Mouse (Mus musculus): Measurements from ENCODE around the gene Pde10a. TPM values are rescaled to one million over a fixed set of nuclear protein-coding genes. Genes with fewer than 3 reads are reported as not detected.

The Pde10a gene
- total RNA-seq, 2 experiments from 2014 or later = 3.5 to 7.9 TPM

DNA sequence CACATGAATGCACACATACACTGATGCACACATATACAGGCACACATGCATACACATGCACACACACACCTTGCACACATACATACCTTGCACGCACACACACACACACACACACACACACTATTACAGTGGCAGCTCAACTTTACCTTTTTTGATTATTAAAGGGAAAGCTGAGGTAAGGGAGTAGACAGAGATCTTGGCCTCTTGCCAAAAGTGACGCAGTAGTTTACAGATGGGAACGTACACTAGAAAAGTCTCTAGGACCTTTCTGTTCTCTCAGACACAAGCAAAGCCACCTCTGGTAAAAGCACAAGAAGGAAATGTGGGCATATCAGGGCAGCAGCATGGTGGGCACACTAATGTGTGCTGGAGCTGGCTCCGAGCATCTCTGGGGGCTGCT lies 317.5 kb downstream of the Pde10a start:
- no peak for DNase-seq

DNA sequence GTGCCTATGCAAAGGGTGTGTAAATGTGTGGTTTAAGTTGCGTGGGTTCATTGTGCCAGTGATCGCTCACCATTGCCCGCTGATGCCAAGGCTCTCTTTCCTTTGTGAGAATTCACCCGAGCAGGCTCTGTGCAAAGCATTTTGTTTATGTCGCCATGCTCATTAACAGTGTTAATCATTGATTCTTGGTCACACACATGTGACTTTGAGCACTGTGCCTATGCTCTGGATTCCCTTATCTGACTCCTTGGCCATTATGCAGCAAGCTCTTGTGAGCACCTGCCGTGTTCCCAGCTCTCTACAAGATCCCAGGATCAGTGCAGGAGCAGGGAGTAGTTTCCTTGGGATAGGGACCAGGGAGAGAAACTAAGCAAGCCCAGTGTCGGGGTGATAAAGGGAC lies 318.8 kb downstream of the Pde10a start:
- DNase-seq = no peak

DNA sequence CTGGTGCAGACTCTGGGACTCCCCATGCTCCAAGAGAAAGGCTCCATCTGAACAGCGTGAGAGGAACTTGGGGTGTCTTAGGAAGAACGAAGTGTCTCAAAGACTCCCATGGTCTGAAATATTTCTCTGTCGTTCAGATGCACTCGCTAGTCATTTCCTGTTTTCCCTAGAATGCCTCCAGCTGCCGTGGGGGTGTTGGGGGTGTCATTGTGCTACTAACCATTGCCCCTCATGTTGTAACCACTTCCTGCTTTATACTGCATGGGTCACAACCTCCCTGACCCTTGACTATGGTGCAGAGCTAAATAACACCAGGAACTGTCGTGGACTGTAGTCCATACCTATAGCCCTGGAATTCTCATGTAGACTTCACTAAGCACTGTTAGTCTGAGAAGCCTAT lies 321.3 kb downstream of the Pde10a start:
- no peak for DNase-seq

- DNase-seq = no peak
Observed at GRCm38 (mm10) chr17:8847558-8847957, 322.4 kb downstream of the Pde10a start.

DNA sequence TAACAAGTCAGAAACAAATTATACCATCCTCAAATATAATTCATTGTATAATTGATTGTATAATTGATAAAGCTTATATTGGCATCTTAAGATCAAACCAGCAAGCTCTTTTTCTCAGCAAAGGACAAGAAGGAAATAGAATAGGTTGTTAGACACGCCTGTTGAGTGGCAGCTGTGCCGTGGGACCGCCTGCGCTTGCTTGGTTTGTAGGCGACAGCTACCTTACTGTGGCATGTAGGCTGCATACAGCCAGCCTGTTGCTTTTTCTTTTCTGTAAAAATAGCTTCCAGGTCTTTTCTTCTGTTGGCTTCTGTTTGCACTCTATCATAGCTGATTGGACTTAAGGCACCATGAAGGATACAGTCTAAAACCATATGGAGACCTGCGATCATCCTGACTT lies 326.7 kb downstream of the Pde10a start:
- no peak for DNase-seq

GRCm38 (mm10) chr17:8856430-8857371 lies 331.5 kb downstream of the Pde10a start:
- peak; percentile 86 for DNase-seq

GRCm38 (mm10) chr17:8858636-8859421 lies 333.7 kb downstream of the Pde10a start:
- peak; percentile 37 for DNase-seq

- DNase-seq = no peak
Observed at GRCm38 (mm10) chr17:8859489-8859888, 334.3 kb downstream of the Pde10a start.

DNA sequence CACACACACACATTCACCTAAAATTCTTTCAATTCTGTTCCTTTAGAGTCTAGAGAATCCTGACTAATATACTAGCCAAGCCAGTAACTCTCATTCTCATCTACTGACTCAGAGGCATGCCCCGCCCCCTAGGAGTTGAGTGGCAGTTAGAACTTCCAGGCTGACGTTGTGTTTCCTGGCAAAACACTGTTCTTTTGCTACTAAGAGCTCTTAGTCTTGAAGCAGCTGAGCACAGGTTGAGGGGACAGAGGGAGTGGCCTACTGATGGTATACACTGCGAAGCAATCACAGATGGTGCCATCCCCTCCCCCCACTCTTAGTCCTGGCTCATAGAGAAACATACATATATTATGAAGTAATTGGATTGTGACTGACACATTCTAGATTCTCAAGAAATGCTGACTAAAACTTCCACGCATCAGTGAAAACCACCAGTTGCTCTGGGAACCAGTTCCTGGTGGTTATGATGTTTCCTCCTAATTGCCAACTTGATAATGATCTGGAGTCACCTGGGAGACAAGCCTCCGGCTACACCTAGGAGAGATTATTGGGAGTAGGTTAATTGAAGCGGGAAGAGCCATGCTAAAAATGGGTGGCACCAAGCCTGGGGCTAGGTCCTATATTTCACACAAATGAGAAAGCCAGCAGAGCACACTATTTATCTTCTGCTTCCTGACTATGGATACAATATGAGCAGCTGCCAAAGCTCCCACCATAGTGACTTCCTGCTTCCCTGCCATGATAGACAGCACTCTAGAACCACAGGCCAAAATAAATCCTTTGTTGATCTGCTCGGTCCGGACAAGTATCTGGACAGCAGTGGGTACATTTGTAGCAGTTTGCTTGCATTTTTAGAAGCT lies 339.7 kb downstream of the Pde10a start:
- no peak for DNase-seq

DNA sequence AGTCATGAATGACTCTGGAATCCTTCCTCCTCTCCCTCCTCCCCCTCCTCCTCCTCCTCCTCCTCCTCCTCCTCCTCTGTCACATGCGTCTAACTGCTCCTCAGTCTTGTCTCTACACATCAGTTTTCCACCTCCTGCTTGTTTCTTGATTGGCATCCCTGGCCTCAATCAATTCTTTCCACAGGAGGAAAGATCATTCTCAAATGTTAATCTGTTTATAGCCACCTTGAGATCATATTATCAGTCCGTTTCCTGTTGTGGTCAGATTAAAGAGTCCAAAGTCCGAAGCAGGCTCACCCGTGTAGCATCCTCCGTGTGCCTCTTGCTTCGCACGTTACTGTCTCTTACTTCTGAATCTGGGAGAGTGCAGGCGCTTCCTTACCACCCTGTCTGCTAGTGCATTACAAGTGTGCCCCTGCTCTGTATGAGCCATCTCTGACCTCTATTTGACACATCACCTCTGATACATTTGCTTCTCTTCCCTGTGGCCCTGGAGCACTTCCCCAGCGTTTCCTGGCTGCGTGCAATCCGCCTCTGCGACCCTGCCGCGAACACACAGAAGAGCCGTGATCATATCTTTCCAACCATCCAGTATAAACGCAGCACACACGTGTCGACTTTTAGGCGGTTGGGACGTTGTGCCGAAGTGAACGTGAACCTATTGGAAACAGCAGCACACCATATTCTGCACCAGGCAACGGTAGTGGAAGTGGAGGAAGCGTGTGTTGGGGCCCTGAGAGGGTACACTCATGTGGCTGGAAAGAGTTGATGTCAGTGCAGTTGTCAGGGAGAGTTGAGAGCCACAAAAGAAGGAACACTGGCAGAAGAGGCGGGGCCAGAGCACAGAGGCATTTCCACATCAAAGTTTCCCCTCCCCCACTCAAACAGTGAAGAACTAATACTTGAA lies 342.4 kb downstream of the Pde10a start:
- no peak for DNase-seq

GRCm38 (mm10) chr17:8869287-8869686 lies 344.1 kb downstream of the Pde10a start:
- no peak for DNase-seq

DNA sequence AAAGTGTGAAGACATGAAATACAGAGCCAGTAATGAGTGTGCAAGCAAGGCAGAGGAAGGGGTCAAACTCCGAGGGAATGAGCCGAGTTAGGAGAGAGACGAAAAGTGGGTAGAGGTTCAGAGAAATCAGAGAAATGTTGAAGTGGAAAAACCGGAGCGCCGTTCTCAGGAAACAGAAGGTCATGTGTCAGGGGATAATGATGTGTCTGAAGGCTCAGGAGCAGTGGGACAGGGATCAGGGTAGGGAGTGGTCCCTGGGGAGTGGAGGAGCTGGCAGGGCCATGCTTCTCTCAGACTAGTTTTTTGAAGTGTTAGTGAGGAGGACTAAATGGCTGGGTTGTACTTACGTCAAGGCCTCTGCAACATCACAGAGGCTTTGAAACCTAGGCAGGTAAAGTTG lies 345.7 kb downstream of the Pde10a start:
- DNase-seq = no peak

- no peak for DNase-seq
Observed at GRCm38 (mm10) chr17:8871396-8871795, 346.2 kb downstream of the Pde10a start.

- peak; percentile 25 for DNase-seq
Observed at GRCm38 (mm10) chr17:8871997-8872593, 346.9 kb downstream of the Pde10a start.

DNA sequence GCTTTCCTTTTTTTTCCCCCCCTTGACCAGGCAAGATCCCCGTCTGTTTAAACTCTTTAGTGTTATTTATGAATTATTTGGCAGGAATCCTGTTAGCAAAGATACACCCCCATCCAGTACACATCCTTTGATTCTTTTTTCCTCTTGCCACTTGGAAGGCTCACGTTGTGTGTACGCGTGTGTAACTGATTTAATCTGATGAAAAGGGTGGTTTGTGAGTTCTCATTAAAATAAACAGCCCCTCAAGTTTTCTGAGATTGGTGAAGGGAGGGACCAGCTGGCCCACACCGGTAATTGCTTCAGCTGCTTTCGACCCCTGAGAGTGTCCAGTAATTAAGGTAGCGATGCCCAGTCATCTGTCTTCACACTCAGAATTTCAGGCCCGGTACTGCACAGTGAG lies 347.4 kb downstream of the Pde10a start:
- no peak for DNase-seq

- DNase-seq = no peak
Observed at GRCm38 (mm10) chr17:8878056-8878455, 352.9 kb downstream of the Pde10a start.

- DNase-seq = no peak
Observed at GRCm38 (mm10) chr17:8881711-8882110, 356.5 kb downstream of the Pde10a start.

DNA sequence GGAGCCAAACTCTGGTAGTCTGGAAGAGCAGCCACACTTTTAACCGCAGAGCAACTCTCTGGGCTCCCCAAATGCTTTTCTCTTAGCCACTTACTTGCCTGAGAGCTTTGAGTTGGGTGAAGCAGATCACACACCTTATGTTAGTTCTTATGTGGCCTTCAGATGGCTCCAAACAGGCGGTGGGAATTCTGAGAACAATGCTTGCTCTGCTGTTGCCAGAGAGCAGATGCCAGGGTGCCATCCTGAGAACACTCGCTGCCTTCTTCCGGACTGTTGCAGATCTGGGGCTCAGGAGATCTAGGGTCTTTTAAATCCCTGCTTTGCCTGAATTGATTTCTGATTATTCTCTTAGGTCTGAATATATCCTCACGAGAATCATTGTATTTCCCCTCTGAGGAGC lies 359.5 kb downstream of the Pde10a start:
- DNase-seq = no peak

GRCm38 (mm10) chr17:8885830-8886229 lies 360.7 kb downstream of the Pde10a start:
- no peak for DNase-seq

- no peak for DNase-seq
Observed at GRCm38 (mm10) chr17:8888105-8888504, 362.9 kb downstream of the Pde10a start.

- DNase-seq = no peak
Observed at GRCm38 (mm10) chr17:8888639-8889038, 363.5 kb downstream of the Pde10a start.
